Comparison of ENCODE assay signal across 8 mouse cellular contexts in the genomic region with DNA sequence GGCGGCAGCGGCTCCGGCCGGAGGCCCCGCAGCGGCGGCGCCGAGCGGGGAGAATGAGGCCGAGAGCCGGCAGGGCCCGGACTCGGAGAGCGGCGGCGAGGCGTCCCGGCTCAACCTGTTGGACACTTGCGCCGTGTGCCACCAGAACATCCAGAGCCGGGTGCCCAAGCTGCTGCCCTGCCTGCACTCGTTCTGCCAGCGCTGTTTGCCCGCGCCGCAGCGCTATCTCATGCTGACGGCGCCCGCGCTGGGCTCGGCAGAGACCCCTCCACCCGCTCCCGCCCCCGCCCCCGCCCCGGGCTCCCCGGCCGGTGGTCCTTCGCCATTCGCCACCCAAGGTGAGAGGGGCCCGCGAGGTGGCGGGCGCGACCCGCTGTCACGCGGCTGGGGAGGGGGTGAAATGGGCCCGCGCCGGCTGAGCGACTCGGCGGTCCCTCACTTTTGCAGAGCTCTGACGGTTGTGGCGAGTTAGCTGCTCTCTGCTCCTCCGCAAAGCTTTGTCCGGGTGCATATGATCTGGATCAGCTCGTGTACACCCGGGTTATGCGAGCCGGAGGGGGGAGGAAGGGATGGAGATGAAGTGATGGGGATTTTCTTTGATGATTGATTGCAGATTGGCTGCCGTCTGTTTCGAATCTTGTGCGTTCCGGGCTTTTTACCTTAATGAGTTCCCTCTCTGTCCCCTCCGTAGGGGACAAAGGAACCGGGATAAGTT. TPM values are rescaled to one million over a fixed set of nuclear protein-coding genes. Genes with fewer than 3 reads are reported as not detected.
DNase-seq lines count a peak whose midpoint lies in the region; ATAC-seq lines count a peak whose summit lies in the region.

No protein-coding gene starts in this region.

- WGBS in hindbrain, embryonic 14.5 days: under 1% methylated on average over 69 of the region's 70 CpGs

- ATAC-seq in hindbrain, embryonic 14.5 days (ENCODE audit: low FRiP score): peak; percentile 63

- H3K27me3 ChIP-seq in hindbrain, embryonic 14.5 days (ENCODE audit: control insufficient read depth, insufficient read depth, low read length): no peaks in the 10 kb centered on the region
- H3K27me3 ChIP-seq in megakaryocyte, embryonic 14.5 days (replicated peaks): no peaks in the 10 kb centered on the region

- H3K9me3 ChIP-seq in hindbrain, embryonic 14.5 days (ENCODE audit: control insufficient read depth, low read length): peaks cover 37% of the 10 kb centered on the region
- peaks cover 36% of the 10 kb centered on the region for H3K9me3 ChIP-seq in megakaryocyte, embryonic 14.5 days

- peak; percentile 64 for DNase-seq in MN1 (ENCODE audit: low spot score)
- DNase-seq in cerebellum, adult 9-10 months: peak; percentile 66
- peak; percentile 11 to 15 for DNase-seq in frontal cortex, postnatal 25 days (ENCODE audit: low spot score in 2 of 2)
- peak; percentile 64 for DNase-seq in hindbrain, embryonic 14.5 days (ENCODE audit: low spot score)
- DNase-seq in left cerebral cortex, adult 9 months (ENCODE audit: low spot score in 2 of 2): peak; percentile 8 to 30
- peak; percentile 69 to 70 for DNase-seq in right cerebral cortex, postnatal 10 days (ENCODE audit: low spot score in 2 of 2)
- no peak for DNase-seq in c-Kit-positive CD71-positive TER-119-positive erythroid progenitor cells, embryonic 14.5 days (ENCODE audit: low spot score)

- peaks cover 9% of the 10 kb centered on the region for H3K36me3 ChIP-seq in hindbrain, embryonic 14.5 days (replicated peaks; ENCODE audit: control insufficient read depth, insufficient read depth)
- peaks cover 41% of the 10 kb centered on the region for H3K36me3 ChIP-seq in megakaryocyte, embryonic 14.5 days (replicated peaks; ENCODE audit: low read length)

- peak overlapping the region; percentile 91 for H3K9ac ChIP-seq in hindbrain, embryonic 14.5 days

- H3K27ac ChIP-seq in hindbrain, embryonic 14.5 days: peak overlapping the region; percentile 99

- peak overlapping the region; percentile 51 for H3K4me2 ChIP-seq in hindbrain, embryonic 14.5 days (replicated peaks)

- peak overlapping the region; percentile 92 for H3K4me3 ChIP-seq in hindbrain, embryonic 14.5 days (replicated peaks; ENCODE audit: low read length)
- peak overlapping the region; percentile 99 for H3K4me3 ChIP-seq in megakaryocyte, embryonic 14.5 days (replicated peaks)

- H3K4me1 ChIP-seq in hindbrain, embryonic 14.5 days (replicated peaks; ENCODE audit: control insufficient read depth, insufficient read depth, low read length): no peaks in the 10 kb centered on the region
- H3K4me1 ChIP-seq in megakaryocyte, embryonic 14.5 days: peaks cover 17% of the 10 kb centered on the region

RNA-seq across cellular contexts. Expression of gene Trim24, which starts 0.7 kb away (rescaled TPM):
- polyA plus RNA-seq in hindbrain, embryonic 14.5 days (2014; fragmentation: Nextera tagmentation; extraction: Ambion mirVana): 32.0 and 32.6 TPM in 2 replicates
- polyA plus RNA-seq in megakaryocyte, embryonic 14.5 days (2012; ENCODE audit: insufficient read depth, low replicate concordance): 4.1 and 20.9 TPM in 2 replicates
